Mouse (Mus musculus) liver, postnatal 0 days (tissue): Measurements from ENCODE around the gene Eya4. TPM values are rescaled to one million over a fixed set of nuclear protein-coding genes. Genes with fewer than 3 reads are reported as not detected.

Source experiments
- ATAC-seq: fragments of 200-750 bp; cut with Nextera tagmentation; 2 replicates; pipeline ENCODE4 v1.8.0; 2017; ENCODE audit warnings: mild to moderate bottlenecking, moderate library complexity
- DNase-seq: peaks from one replicate; pipeline ENCODE4 v3.0.0-alpha.2; 2016
- H3K27ac ChIP-seq: fragments of 300-500 bp; sonication (generic); 2 replicates; pipeline ENCODE4 v1.5.1; 2014; ENCODE audit warnings: antibody characterized with exemption, moderate library complexity, mild to moderate bottlenecking, low read depth
- H3K27me3 ChIP-seq: fragments of 300-500 bp; sonication (generic); 2 replicates; pipeline ENCODE4 v1.6.1; 2014; ENCODE audit warnings: low read length, control low read depth, mixed read lengths; ENCODE audit not compliant: insufficient read depth
- H3K36me3 ChIP-seq: fragments of 300-500 bp; sonication (generic); replicated peaks from 2 replicates; pipeline ENCODE4 v1.6.1; 2014; ENCODE audit warnings: mild to moderate bottlenecking, control low read depth, low read length, moderate library complexity, mixed read lengths; ENCODE audit not compliant: insufficient read depth
- H3K4me1 ChIP-seq: fragments of 300-500 bp; sonication (generic); 2 replicates; pipeline ENCODE4 v1.6.1; 2014; ENCODE audit warnings: antibody characterized with exemption, mild to moderate bottlenecking, control low read depth; ENCODE audit not compliant: insufficient read depth
- H3K4me2 ChIP-seq: fragments of 300-500 bp; sonication (generic); 2 replicates; pipeline ENCODE4 v1.6.1; 2014; ENCODE audit warnings: low read depth, mild to moderate bottlenecking, low read length, moderate library complexity, mixed read lengths
- H3K4me3 ChIP-seq: fragments of 300-500 bp; sonication (generic); 2 replicates; pipeline ENCODE4 v1.5.1; 2014; ENCODE audit warnings: low read depth, low read length
- H3K9ac ChIP-seq: fragments of 300-500 bp; sonication (generic); replicated peaks from 2 replicates; pipeline ENCODE4 v1.6.1; 2014; ENCODE audit warnings: mild to moderate bottlenecking, moderate library complexity
- H3K9me3 ChIP-seq: fragments of 300-500 bp; sonication (generic); 2 replicates; pipeline ENCODE4 v1.6.1; 2016; ENCODE audit warnings: mild to moderate bottlenecking, control low read depth, low read length, mixed read lengths
- CTCF ChIP-seq: sonication (generic); IDR thresholded peaks from 2 replicates; pipeline ENCODE4 v1.5.1; 2016; ENCODE audit warnings: antibody characterized with exemption, low read depth
- EP300 ChIP-seq: IDR thresholded peaks from 2 replicates; pipeline ENCODE4 v1.6.1; 2016; ENCODE audit warnings: antibody characterized with exemption, low read depth, mild to moderate bottlenecking
- WGBS: fragments of 180-500 bp; shearing (Covaris S2); extraction: QIAGEN DNeasy Blood & Tissue Kit; methylation state at CpG from one replicate; pipeline ENCODE4 v1.1.7; 2014; ENCODE audit not compliant: insufficient replicate concordance; 5-methylcytosine and 5-hydroxymethylcytosine counted together
- polyA plus RNA-seq: library from polyadenylated mRNA; unstranded; fragments of >200 nt; fragmentation: Nextera tagmentation; extraction: Ambion mirVana; gene quantifications from 2 replicates; pipeline ENCODE4 v1.2.1, GENCODE M21; 2015

Gene Eya4
- polyA plus RNA-seq, 1 experiment from 2014 or later: 0.12 TPM

DNA sequence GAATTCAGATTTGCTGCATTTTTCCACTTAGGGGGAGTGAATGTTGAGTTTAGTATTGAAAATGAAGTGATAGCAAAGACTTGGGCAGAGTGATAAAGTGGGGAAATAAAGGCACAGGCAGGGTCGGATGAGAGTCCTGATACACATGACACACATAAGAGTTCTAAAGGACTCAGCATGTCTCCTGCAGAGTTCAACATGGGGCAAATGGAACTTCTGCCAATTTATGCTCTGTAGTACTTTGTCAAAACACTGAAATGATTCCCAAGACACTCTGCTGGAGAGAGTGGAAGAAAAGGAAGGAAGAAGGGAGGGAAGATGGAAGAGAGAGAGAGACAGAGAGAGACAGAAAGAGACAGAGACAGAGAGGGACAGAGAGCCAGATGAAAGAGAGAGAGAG, 222.6 kb downstream of the Eya4 start:
- no peak overlapping the region for H3K27ac ChIP-seq
- ATAC-seq (no peak), DNase-seq (no peak)
- H3K4me3 ChIP-seq: no peak overlapping the region
- no peaks in the 10 kb centered on the region for H3K36me3 ChIP-seq
- no peaks in the 10 kb centered on the region for H3K4me1 ChIP-seq
- no peaks in the 10 kb centered on the region for H3K9me3 ChIP-seq
- no peak overlapping the region for H3K9ac ChIP-seq
- 68% methylated on average over 1 of the region's 1 CpGs for WGBS
- H3K4me2 ChIP-seq: no peak overlapping the region
- TF ChIP-seq CTCF (no peak), EP300 (no peak)
- H3K27me3 ChIP-seq: no peaks in the 10 kb centered on the region

DNA sequence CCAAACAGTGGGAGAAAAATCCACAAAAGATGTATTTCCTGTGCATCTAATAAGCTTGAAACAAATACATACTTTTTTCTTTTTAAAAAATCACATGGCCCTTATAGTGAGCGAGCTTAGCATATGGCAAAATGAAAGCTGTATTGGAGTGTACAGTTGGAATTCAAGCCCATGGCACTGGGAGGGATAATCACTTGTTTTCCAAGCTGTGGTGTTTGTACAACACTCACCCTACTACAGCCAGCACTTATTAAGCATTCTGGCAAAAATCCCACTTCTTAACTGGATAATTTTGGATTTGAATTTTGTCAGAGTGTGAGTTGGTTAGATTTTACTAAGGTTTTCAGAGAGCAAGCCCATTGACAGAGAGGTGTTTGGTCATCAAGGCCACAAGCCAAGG, 223.4 kb downstream of the Eya4 start:
- no peak overlapping the region for H3K27ac ChIP-seq
- TF ChIP-seq CTCF (no peak), EP300 (no peak)
- no peaks in the 10 kb centered on the region for H3K27me3 ChIP-seq
- no peaks in the 10 kb centered on the region for H3K36me3 ChIP-seq
- H3K4me1 ChIP-seq: no peaks in the 10 kb centered on the region
- no peak overlapping the region for H3K4me3 ChIP-seq
- ATAC-seq (no peak), DNase-seq (no peak)
- H3K9ac ChIP-seq: no peak overlapping the region
- no peaks in the 10 kb centered on the region for H3K9me3 ChIP-seq
- WGBS: 68% methylated on average over 1 of the region's 1 CpGs
- no peak overlapping the region for H3K4me2 ChIP-seq

DNA sequence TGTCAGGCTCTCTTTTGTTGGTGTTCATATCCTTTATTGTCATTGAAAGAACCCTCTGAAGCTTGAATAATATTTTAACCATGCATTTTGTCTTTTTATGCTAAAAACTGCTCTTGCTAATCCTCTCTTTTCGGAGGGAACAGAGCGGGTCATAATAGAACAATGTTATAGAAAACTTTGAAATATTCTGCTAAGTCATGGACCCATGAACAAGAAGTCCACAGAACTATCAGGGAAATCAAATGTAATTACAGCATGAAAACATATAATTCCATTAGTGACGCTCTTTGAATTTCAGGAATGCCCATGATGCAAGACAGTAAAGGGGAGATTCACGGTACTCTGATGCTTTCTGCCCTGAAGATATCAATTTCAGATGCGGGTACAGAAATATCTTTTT, 224.1 kb downstream of the Eya4 start:
- no peaks in the 10 kb centered on the region for H3K4me1 ChIP-seq
- no peaks in the 10 kb centered on the region for H3K36me3 ChIP-seq
- no peak overlapping the region for H3K9ac ChIP-seq
- no peak overlapping the region for H3K4me3 ChIP-seq
- no peak for ATAC-seq
- no peak for DNase-seq
- WGBS: 81% methylated on average over 5 of the region's 5 CpGs
- no peaks in the 10 kb centered on the region for H3K9me3 ChIP-seq
- no peak overlapping the region for H3K27ac ChIP-seq
- H3K27me3 ChIP-seq: no peaks in the 10 kb centered on the region
- H3K4me2 ChIP-seq: no peak overlapping the region
- no peak for TF ChIP-seq EP300
- TF ChIP-seq CTCF: no peak

DNA sequence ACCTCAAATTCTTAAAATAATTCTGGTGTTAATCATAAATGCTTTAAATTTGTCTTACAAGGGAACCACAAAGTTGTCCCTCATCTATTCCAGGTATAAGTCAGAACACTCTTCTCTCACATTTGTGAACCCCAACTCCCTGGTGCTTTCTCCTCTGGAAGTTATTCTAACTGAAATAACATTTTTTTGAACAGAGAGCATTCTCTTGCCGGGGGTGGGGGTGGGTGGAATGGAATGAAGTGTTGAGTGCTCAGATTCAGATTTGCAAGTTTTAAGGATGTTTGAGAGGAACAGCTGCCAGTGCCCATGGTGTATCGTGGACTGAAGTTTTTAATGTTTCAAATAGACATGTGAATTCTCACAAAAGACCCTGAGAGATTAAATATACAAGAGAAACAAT, 230.1 kb downstream of the Eya4 start:
- no peaks in the 10 kb centered on the region for H3K36me3 ChIP-seq
- H3K9ac ChIP-seq: no peak overlapping the region
- WGBS: 65% methylated on average over 2 of the region's 2 CpGs
- no peak overlapping the region for H3K4me3 ChIP-seq
- no peak overlapping the region for H3K4me2 ChIP-seq
- TF ChIP-seq EP300: no peak
- TF ChIP-seq CTCF: no peak
- no peak for ATAC-seq
- no peaks in the 10 kb centered on the region for H3K4me1 ChIP-seq
- no peak overlapping the region for H3K27ac ChIP-seq
- no peaks in the 10 kb centered on the region for H3K9me3 ChIP-seq
- no peak for DNase-seq
- H3K27me3 ChIP-seq: no peaks in the 10 kb centered on the region

DNA sequence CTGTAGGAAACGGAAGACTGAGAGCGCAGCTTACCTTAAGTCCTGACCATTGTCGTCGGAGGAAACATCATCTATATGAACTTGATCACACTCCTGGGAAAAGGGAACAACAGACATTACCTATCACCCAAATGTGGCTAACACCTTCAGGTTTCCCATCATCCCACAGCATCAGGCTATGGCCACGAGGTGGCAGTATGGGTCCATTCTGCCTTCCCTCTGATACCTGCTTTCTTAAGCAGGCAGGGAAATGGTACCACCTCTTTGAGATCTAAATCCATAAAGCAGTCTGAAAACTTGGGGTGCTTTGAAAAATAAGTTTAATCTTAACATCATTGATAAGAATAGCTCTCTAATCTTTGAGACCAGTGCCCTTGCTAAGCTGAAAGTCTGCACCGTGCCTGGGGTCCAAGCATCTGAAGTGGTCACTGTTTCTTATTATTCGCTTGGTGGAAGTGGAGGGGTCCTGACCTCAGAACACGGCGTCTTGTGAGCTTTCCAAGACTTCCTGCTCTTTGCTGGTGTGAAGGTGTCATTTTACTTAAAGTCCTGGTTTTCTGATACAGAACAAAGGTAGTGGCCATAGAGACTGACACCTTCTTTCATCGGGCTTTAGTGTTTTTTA, 233.7 kb downstream of the Eya4 start:
- Histone ChIP-seq H3K4me2 (no peak overlapping the region), H3K36me3 (no peaks in the 10 kb centered on the region), H3K9ac (no peak overlapping the region), H3K27me3 (no peaks in the 10 kb centered on the region), H3K27ac (no peak overlapping the region), H3K4me3 (no peak overlapping the region), H3K9me3 (no peaks in the 10 kb centered on the region), H3K4me1 (no peaks in the 10 kb centered on the region)
- no peak for TF ChIP-seq EP300
- peak; percentile 95 for TF ChIP-seq CTCF
- ATAC-seq: no peak
- DNase-seq: peak; percentile 74
- 45% methylated on average over 10 of the region's 10 CpGs for WGBS

DNA sequence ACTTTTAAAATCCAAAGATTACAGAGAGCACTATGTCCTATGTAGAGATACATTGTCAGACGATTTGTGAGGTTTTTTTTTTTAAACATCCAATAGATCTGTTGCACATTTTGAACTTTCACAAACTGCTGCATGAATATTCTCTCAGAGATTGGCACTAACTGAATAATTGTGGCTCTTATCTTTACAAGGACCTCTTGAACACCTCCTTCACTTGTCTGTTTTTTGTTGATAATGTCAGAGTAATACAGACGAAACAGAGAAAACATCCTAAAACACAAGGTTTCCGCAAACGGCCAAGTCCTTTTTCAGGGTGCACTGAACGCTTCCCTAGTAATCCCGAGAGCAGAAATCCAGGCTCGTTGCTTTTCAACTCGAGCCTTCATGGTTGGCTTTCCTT, 234.5 kb downstream of the Eya4 start:
- peak overlapping the region; percentile 15 for H3K4me2 ChIP-seq
- H3K9ac ChIP-seq: no peak overlapping the region
- ATAC-seq (no peak), DNase-seq (no peak)
- WGBS: 48% methylated on average over 8 of the region's 8 CpGs
- no peak for TF ChIP-seq CTCF
- peak; percentile 75 for TF ChIP-seq EP300
- H3K4me1 ChIP-seq: no peaks in the 10 kb centered on the region
- H3K9me3 ChIP-seq: no peaks in the 10 kb centered on the region
- 0 out of 2 replicates have a peak overlapping the region, but pooled peaks have one; percentile 18 for H3K27ac ChIP-seq
- no peaks in the 10 kb centered on the region for H3K36me3 ChIP-seq
- H3K27me3 ChIP-seq: no peaks in the 10 kb centered on the region
- H3K4me3 ChIP-seq: no peak overlapping the region

DNA sequence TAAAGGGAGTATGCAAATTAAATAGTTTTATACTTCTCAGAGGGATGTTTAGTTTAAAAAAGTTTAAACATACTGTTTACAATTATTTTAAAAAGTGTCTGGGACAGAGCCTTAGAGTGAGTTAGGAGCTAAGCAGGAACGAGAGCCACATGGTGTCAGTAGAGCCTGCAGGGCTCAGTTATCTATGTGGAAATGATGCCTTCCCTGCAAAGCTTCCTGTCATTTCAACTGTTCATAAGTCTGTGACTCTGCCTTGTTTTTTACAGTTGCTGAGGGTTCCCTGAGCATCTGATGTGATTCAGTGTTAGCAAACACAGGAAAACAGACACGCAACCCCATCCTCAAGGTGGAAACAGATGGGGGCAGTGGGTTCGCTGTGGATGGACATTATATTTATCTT, 235.3 kb downstream of the Eya4 start:
- H3K27ac ChIP-seq: no peak overlapping the region
- TF ChIP-seq EP300: no peak
- H3K9ac ChIP-seq: no peak overlapping the region
- no peak overlapping the region for H3K4me2 ChIP-seq
- H3K4me3 ChIP-seq: no peak overlapping the region
- H3K27me3 ChIP-seq: no peaks in the 10 kb centered on the region
- DNase-seq: no peak
- ATAC-seq: no peak
- 47% methylated on average over 3 of the region's 3 CpGs for WGBS
- H3K36me3 ChIP-seq: no peaks in the 10 kb centered on the region
- H3K9me3 ChIP-seq: no peaks in the 10 kb centered on the region
- H3K4me1 ChIP-seq: no peaks in the 10 kb centered on the region
